Mouse (Mus musculus): ENCODE results near the gene Zbtb6. TPM values are rescaled to one million over a fixed set of nuclear protein-coding genes. Genes with fewer than 3 reads are reported as not detected.

Zbtb6 gene
- total RNA-seq, 2 experiments from 2014 or later, result 16.9 to 17.1 TPM

DNA sequence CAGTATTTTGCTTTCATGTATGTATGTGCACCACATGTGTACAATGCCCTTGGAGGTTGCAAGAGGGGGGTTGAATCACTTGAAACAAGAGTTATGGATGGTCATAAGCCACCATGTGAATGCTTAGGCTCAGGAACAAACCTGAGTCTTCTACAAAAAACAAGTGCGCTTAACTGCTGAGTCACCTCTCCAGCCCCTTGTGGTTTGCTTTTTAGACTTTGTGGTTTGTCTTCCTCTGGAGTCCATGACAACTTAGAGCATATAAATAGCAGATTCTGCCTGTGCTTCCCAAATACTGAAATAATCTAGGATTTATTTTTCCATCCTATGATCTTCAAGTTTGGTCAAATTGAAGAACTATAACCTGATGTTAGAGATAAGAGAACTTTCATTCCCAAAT is 67.0 kb downstream of the Zbtb6 start:
- no peak for DNase-seq (ENCODE audit: low spot score in 2 of 2)

Other genes starting within 250 kb of the Zbtb6 start
- gene Olfr366, start 231.6 kb downstream of the Zbtb6 start, total RNA-seq (2021), result not detected
- not detected for gene Olfr368, start 116.7 kb downstream of the Zbtb6 start, total RNA-seq (2021)
- gene Pdcl, start 83.8 kb downstream of the Zbtb6 start, total RNA-seq (2021), result 10 to 100 TPM; 51.6 to 58.8 TPM
- gene Rc3h2, start 20.3 kb downstream of the Zbtb6 start, total RNA-seq (2021), result 10 to 100 TPM; 49.3 to 51.6 TPM
- gene Zbtb26, start within 50 bp of the Zbtb6 start, total RNA-seq (2021), result 10 to 100 TPM; 12.2 to 15.1 TPM
- 10 to 100 TPM; 71.1 TPM for gene Rabgap1, start 108 bp upstream of the Zbtb6 start, total RNA-seq (2021)
- gene Gpr21, start 73.2 kb upstream of the Zbtb6 start, total RNA-seq (2021), result 1 to 10 TPM; 2.4 to 2.5 TPM